ENCODE assay signal across 13 mouse cellular contexts in the genomic region with DNA sequence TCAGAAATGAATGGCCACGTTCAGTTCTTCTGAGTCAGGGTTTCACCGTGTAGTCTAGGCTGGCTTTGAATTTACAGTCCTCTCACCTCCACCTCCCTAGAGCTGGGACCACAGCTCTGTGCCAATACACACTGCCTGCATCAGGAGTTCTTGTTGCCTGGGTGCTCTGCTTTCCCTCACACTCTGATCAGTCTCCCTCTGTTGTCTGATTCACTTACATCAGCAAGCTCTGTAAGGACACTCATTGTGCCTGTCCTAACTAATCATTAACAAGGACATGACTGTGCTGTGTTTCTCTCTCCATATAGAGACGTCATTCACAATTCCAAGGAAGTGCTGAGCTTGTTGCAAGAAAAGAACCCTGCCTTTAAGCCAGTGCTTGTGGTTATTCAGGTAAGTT. TPM values are rescaled to one million over a fixed set of nuclear protein-coding genes. Genes with fewer than 3 reads are reported as not detected.
DNase-seq lines count a peak whose midpoint lies in the region; ATAC-seq and TF ChIP-seq lines count a peak whose summit lies in the region.
"Had no signal": no experiment of that assay in that cellular context is flagged by ENCODE, and none has a peak within 500 bp of the region (broad histone marks: within the 10 kb centered on the region; RNA-seq: fewer than 3 reads in every experiment).

No protein-coding gene starts in this region.

- intact Hi-C loops in heart, adult 2 months (cut with DNase I): no loop called here

- DNase-seq in kidney, postnatal 25 days: no peak
- peak; percentile 43 for DNase-seq in retina, postnatal 1 day
- no peak for DNase-seq in retina, embryonic 14.5 days (ENCODE audit: low spot score)
- peak; percentile 67 for DNase-seq in yolk sac, embryonic 10.5 days (ENCODE audit: low spot score)
- DNase-seq in heart, adult 2 months: no peak
- DNase-seq: adrenal gland, postnatal 10 days; lung, adult 2 months had no signal

- H3K4me3 ChIP-seq in kidney, embryonic 15.5 days (replicated peaks): no peak overlapping the region
- no peak overlapping the region for H3K4me3 ChIP-seq in intestine, embryonic 15.5 days (replicated peaks)
- H3K4me3 ChIP-seq in heart, adult 2 months: no peak overlapping the region
- H3K4me3 ChIP-seq: embryonic facial prominence, embryonic 13.5 days; hindbrain, embryonic 12.5 days had no signal

- TF ChIP-seq POLR2A in heart, adult 2 months (IDR thresholded peaks at IDR 0.05; ENCODE audit: insufficient read depth, low read depth, low read length): no peak

- no peak for TF ChIP-seq CTCF in heart, adult 2 months (IDR thresholded peaks at IDR 0.05)

- H3K9ac ChIP-seq in kidney, embryonic 15.5 days: no peak overlapping the region
- no peak overlapping the region for H3K9ac ChIP-seq in intestine, embryonic 15.5 days
- no peak overlapping the region for H3K9ac ChIP-seq in heart, adult 2 months (ENCODE audit: low read depth, low read length)
- H3K9ac ChIP-seq: embryonic facial prominence, embryonic 13.5 days; hindbrain, embryonic 12.5 days had no signal

- no peaks in the 10 kb centered on the region for H3K9me3 ChIP-seq in kidney, embryonic 15.5 days (replicated peaks)
- H3K9me3 ChIP-seq in intestine, embryonic 15.5 days: no peaks in the 10 kb centered on the region
- H3K9me3 ChIP-seq: embryonic facial prominence, embryonic 13.5 days; hindbrain, embryonic 12.5 days had no signal

- WGBS in kidney, embryonic 15.5 days: 68% methylated on average over 3 of the region's 3 CpGs
- 49% methylated on average over 3 of the region's 3 CpGs for WGBS in intestine, embryonic 15.5 days
- 60% methylated on average over 3 of the region's 3 CpGs for WGBS in heart, adult 2 months

- no peaks in the 10 kb centered on the region for H3K27me3 ChIP-seq in kidney, embryonic 15.5 days
- no peaks in the 10 kb centered on the region for H3K27me3 ChIP-seq in intestine, embryonic 15.5 days (replicated peaks)
- H3K27me3 ChIP-seq in heart, adult 2 months (ENCODE audit: control insufficient read depth, insufficient read depth, low read length): no peaks in the 10 kb centered on the region
- H3K27me3 ChIP-seq: CH12.LX; embryonic facial prominence, embryonic 13.5 days; hindbrain, embryonic 12.5 days had no signal

- H3K27ac ChIP-seq in kidney, embryonic 15.5 days: 0 out of 2 replicates have a peak overlapping the region, but pooled peaks have one; percentile 37
- H3K27ac ChIP-seq in intestine, embryonic 15.5 days: no peak overlapping the region
- no peak overlapping the region for H3K27ac ChIP-seq in heart, adult 2 months
- H3K27ac ChIP-seq: embryonic facial prominence, embryonic 13.5 days; hindbrain, embryonic 12.5 days had no signal

- no peak for TF ChIP-seq EP300 in heart, adult 2 months (IDR thresholded peaks at IDR 0.05; ENCODE audit: insufficient read depth, low read depth, low read length)

- peaks cover 32% of the 10 kb centered on the region for H3K36me3 ChIP-seq in kidney, embryonic 15.5 days
- peaks cover 11% of the 10 kb centered on the region; the same call in 1 of the 2 replicates for H3K36me3 ChIP-seq in intestine, embryonic 15.5 days
- H3K36me3 ChIP-seq in heart, adult 2 months (ENCODE audit: control insufficient read depth, insufficient read depth, low read length): no peaks in the 10 kb centered on the region

- H3K4me2 ChIP-seq in kidney, embryonic 15.5 days: no peak overlapping the region
- H3K4me2 ChIP-seq in intestine, embryonic 15.5 days (replicated peaks): no peak overlapping the region
- H3K4me2 ChIP-seq: embryonic facial prominence, embryonic 13.5 days; heart, embryonic 11.5 days; hindbrain, embryonic 12.5 days had no signal

- no peak for ATAC-seq in kidney, embryonic 15.5 days (replicated peaks; ENCODE audit: low FRiP score)
- ATAC-seq in intestine, embryonic 15.5 days: peak; percentile 74

- H3K4me1 ChIP-seq in kidney, embryonic 15.5 days: peaks cover 39% of the 10 kb centered on the region
- H3K4me1 ChIP-seq in intestine, embryonic 15.5 days (replicated peaks): peaks cover 10% of the 10 kb centered on the region
- peaks cover 1% of the 10 kb centered on the region; the same call in 1 of the 2 replicates for H3K4me1 ChIP-seq in heart, adult 2 months (ENCODE audit: control insufficient read depth, insufficient read depth, low read length)

- H3K79me2 ChIP-seq in heart, adult 2 months (replicated peaks; ENCODE audit: control insufficient read depth, insufficient read depth, low read length): no peaks in the 10 kb centered on the region

RNA-seq across cellular contexts. Expression of a gene that starts 5.4 kb away (rescaled TPM):
- 17.1 and 18.4 TPM in 2 replicates for polyA plus RNA-seq in kidney, embryonic 15.5 days (2015; fragmentation: Nextera tagmentation; extraction: Ambion mirVana)
- polyA plus RNA-seq in intestine, embryonic 15.5 days (2015; fragmentation: Nextera tagmentation; extraction: Ambion mirVana): 20.2 and 21.7 TPM in 2 replicates
- total RNA-seq in heart, adult 2 months (2021): under 1 TPM; 0.77 to 0.99 TPM
- polyA plus RNA-seq in heart, adult 2 months (2012; rRNA removed): 0.27 and 0.41 TPM in 2 replicates

Comparison
In these comparisons a context has a peak if more than half of its experiments do, and no peak if none do; other contexts are left out.
1. DNase-seq: peak in retina, postnatal 1 day (single experiment) and yolk sac, embryonic 10.5 days (single experiment); none in kidney, postnatal 25 days (0 of 2), retina, embryonic 14.5 days (single experiment) and heart, adult 2 months (0 of 2).
2. RNA of a gene that starts 5.4 kb away (polyA plus RNA-seq): 20.2 to 21.7 TPM in intestine, embryonic 15.5 days and 17.1 to 18.4 TPM in kidney, embryonic 15.5 days; 0.27 to 0.41 TPM in heart, adult 2 months; every median in the first group is over 10 times any median in the second.